Mouse (Mus musculus): ENCODE results near the gene Ehd1. TPM values are rescaled to one million over a fixed set of nuclear protein-coding genes. Genes with fewer than 3 reads are reported as not detected.

Ehd1 gene
- polyA plus RNA-seq, 1 experiment from 2014 or later = 60.0 TPM

DNA sequence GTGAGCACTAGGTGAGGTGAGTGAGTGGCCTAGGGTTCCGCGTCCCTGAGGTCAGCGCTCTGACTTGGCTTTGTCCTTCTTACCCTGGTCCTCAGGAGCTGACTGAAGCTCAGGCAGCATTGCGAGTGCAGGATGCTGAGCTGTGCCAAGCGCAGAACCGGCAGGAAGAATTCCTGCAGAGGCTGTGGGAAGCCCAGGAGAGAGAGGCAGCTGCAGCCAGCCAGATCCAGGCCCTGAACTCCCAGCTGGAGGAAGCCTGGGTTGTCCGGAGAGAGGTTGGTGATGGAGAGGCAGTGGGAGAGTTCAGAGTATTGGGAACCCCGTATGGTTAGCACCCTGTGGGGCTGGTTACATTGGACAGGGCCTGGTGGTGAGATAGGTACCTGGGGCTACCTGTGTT lies 37.3 kb downstream of the Ehd1 start:
- H3K27ac ChIP-seq (replicated peaks in 1 of 2; ENCODE audit: control insufficient read depth in 1 of 2, insufficient read depth in 1 of 2, low read depth in 2 of 2, low read length in 2 of 2) = no peak overlapping the region
- no peaks in the 10 kb centered on the region; a peak in 1 of 4 replicates for H3K4me1 ChIP-seq (ENCODE audit: control insufficient read depth in 2 of 2, insufficient read depth in 2 of 2, low read length in 2 of 2)
- H3K36me3 ChIP-seq (ENCODE audit: control insufficient read depth, insufficient read depth, low read length) = peaks cover 86% of the 10 kb centered on the region
- H3K9me3 ChIP-seq (ENCODE audit: control insufficient read depth, low read length) = no peaks in the 10 kb centered on the region
- H3K9ac ChIP-seq (ENCODE audit: low read length) = no peak overlapping the region
- H3K4me3 ChIP-seq (ENCODE audit: control insufficient read depth in 1 of 2, insufficient read depth in 1 of 2, low read depth in 1 of 2, low read length in 2 of 2) = no peak overlapping the region
- no peak overlapping the region for H3K4me2 ChIP-seq (ENCODE audit: low read length)
- no peaks in the 10 kb centered on the region for H3K27me3 ChIP-seq (ENCODE audit: control insufficient read depth, insufficient read depth, low read length)
- ATAC-seq (ENCODE audit: insufficient number of reproducible peaks, insufficient read depth, low FRiP score, low read depth) = no peak
- WGBS = 91% methylated on average over 8 of the region's 8 CpGs

DNA sequence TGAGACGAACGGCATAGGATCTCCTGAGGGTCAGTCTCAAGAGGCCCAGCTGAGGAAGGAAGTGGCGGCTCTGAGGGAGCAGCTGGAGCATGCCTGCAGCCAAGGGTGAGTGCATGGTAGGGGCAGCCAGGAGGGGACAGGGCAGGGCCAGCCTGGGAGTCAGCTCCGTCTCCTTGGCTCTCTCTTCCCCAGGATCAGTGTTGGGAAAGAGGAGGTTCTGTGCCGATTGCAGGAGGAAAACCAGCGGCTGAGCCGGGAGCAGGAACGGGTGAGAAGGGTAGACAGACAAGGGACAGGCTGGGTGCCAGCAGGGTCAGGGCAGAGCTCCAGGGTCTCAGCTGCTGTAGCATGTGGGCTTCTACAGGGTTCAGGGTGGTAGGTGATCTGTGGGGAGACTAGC lies 38.0 kb downstream of the Ehd1 start:
- no peak for ATAC-seq (ENCODE audit: insufficient number of reproducible peaks, insufficient read depth, low FRiP score, low read depth)
- H3K4me3 ChIP-seq (ENCODE audit: control insufficient read depth in 1 of 2, insufficient read depth in 1 of 2, low read depth in 1 of 2, low read length in 2 of 2) = no peak overlapping the region
- WGBS = 80% methylated on average over 8 of the region's 8 CpGs

DNA sequence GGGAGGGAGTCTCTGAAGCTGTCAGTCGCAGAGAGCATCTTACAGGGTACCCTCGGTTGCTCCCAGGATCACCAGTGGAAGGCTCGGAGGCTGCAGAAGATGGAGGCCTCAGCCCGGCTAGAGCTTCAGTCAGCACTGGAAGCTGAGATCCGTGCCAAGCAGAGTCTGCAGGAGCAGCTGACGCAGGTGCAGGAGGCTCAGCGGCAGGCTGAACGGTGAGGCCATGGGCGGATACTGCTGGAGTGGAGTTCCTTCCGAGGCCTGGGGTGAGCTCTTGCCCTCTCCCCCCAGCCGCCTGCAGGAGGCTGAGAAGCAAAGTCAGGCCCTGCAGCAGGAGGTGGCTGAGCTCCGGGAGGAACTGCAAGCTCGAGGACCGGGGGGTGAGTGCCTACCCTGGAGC lies 39.0 kb downstream of the Ehd1 start:
- H3K27ac ChIP-seq (replicated peaks in 1 of 2; ENCODE audit: control insufficient read depth in 1 of 2, insufficient read depth in 1 of 2, low read depth in 2 of 2, low read length in 2 of 2) = no peak overlapping the region
- H3K4me2 ChIP-seq (ENCODE audit: low read length) = no peak overlapping the region
- no peaks in the 10 kb centered on the region; a peak in 1 of 4 replicates for H3K4me1 ChIP-seq (ENCODE audit: control insufficient read depth in 2 of 2, insufficient read depth in 2 of 2, low read length in 2 of 2)
- no peak for ATAC-seq (ENCODE audit: insufficient number of reproducible peaks, insufficient read depth, low FRiP score, low read depth)
- WGBS = 75% methylated on average over 14 of the region's 14 CpGs
- H3K4me3 ChIP-seq (ENCODE audit: control insufficient read depth in 1 of 2, insufficient read depth in 1 of 2, low read depth in 1 of 2, low read length in 2 of 2) = no peak overlapping the region
- no peaks in the 10 kb centered on the region for H3K9me3 ChIP-seq (ENCODE audit: control insufficient read depth, low read length)
- no peaks in the 10 kb centered on the region for H3K27me3 ChIP-seq (ENCODE audit: control insufficient read depth, insufficient read depth, low read length)
- H3K36me3 ChIP-seq (ENCODE audit: control insufficient read depth, insufficient read depth, low read length) = peaks cover 85% of the 10 kb centered on the region
- no peak overlapping the region for H3K9ac ChIP-seq (ENCODE audit: low read length)

More for the DNA sequence above, 38.0 kb downstream of the Ehd1 start:
- no peaks in the 10 kb centered on the region for H3K27me3 ChIP-seq (ENCODE audit: control insufficient read depth, insufficient read depth, low read length)
- peaks cover 93% of the 10 kb centered on the region for H3K36me3 ChIP-seq (ENCODE audit: control insufficient read depth, insufficient read depth, low read length)
- no peaks in the 10 kb centered on the region; a peak in 1 of 4 replicates for H3K4me1 ChIP-seq (ENCODE audit: control insufficient read depth in 2 of 2, insufficient read depth in 2 of 2, low read length in 2 of 2)
- no peak overlapping the region for H3K27ac ChIP-seq (replicated peaks in 1 of 2; ENCODE audit: control insufficient read depth in 1 of 2, insufficient read depth in 1 of 2, low read depth in 2 of 2, low read length in 2 of 2)
- H3K9me3 ChIP-seq (ENCODE audit: control insufficient read depth, low read length) = no peaks in the 10 kb centered on the region
- H3K9ac ChIP-seq (ENCODE audit: low read length) = no peak overlapping the region
- no peak overlapping the region for H3K4me2 ChIP-seq (ENCODE audit: low read length)

DNA sequence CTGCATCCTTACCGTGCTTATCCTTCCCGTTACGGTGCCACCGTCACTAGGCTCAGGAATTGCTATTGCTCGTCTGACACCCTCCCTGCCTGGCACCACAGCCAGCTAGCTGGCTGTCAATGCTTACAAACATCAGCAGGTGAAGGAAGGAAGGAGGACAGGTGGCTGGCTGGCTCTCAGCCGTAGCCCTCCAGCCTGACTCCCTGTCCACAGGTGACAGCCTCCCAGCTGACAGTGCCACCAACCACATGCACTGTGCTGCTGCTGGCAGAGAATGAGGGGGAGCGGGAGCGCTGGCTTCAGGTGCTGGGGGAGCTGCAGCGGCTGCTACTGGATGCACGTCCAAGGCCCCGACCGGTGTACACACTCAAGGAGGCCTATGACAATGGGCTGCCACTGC lies 41.6 kb downstream of the Ehd1 start:
- no peak overlapping the region for H3K4me3 ChIP-seq (ENCODE audit: control insufficient read depth in 1 of 2, insufficient read depth in 1 of 2, low read depth in 1 of 2, low read length in 2 of 2)
- no peak overlapping the region for H3K9ac ChIP-seq (ENCODE audit: low read length)
- H3K4me2 ChIP-seq (ENCODE audit: low read length) = no peak overlapping the region
- H3K27me3 ChIP-seq (ENCODE audit: control insufficient read depth, insufficient read depth, low read length) = no peaks in the 10 kb centered on the region
- 86% methylated on average over 12 of the region's 12 CpGs for WGBS
- H3K9me3 ChIP-seq (ENCODE audit: control insufficient read depth, low read length) = no peaks in the 10 kb centered on the region
- H3K27ac ChIP-seq (replicated peaks in 1 of 2; ENCODE audit: control insufficient read depth in 1 of 2, insufficient read depth in 1 of 2, low read depth in 2 of 2, low read length in 2 of 2) = no peak overlapping the region
- peaks cover 10 to 14% of the 10 kb centered on the region in 2 experiments for H3K4me1 ChIP-seq (ENCODE audit: control insufficient read depth in 2 of 2, insufficient read depth in 2 of 2, low read length in 2 of 2)
- peaks cover 72% of the 10 kb centered on the region for H3K36me3 ChIP-seq (ENCODE audit: control insufficient read depth, insufficient read depth, low read length)
- ATAC-seq (ENCODE audit: insufficient number of reproducible peaks, insufficient read depth, low FRiP score, low read depth) = no peak

DNA sequence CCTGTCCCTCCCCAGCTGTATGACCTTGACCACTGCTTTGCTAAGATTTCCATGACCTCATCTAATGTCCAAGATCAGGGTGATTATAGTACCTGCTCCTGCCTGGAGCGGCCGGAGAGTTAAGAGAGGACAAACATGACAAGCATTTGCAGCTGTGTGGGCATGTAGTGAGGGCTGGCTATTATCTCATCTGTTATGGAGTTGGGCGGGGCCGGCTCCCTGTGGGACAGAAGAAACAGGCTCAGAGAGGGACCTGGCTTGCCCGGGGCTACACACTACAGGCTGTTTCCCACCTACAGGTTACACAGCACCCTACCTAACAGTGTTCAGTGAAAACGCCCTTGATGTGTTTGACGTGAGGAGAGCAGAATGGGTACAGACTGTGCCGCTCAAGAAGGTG lies 44.8 kb downstream of the Ehd1 start:
- H3K36me3 ChIP-seq (ENCODE audit: control insufficient read depth, insufficient read depth, low read length) = peaks cover 50% of the 10 kb centered on the region
- 46% methylated on average over 8 of the region's 8 CpGs for WGBS
- H3K9me3 ChIP-seq (ENCODE audit: control insufficient read depth, low read length) = no peaks in the 10 kb centered on the region
- H3K4me2 ChIP-seq (ENCODE audit: low read length) = no peak overlapping the region
- H3K9ac ChIP-seq (ENCODE audit: low read length) = peak overlapping the region; percentile 38; the same call in 1 of the 2 replicates
- H3K4me1 ChIP-seq (ENCODE audit: control insufficient read depth in 2 of 2, insufficient read depth in 2 of 2, low read length in 2 of 2) = peaks cover 10 to 14% of the 10 kb centered on the region in 2 experiments
- H3K4me3 ChIP-seq (ENCODE audit: control insufficient read depth in 1 of 2, insufficient read depth in 1 of 2, low read depth in 1 of 2, low read length in 2 of 2) = no peak overlapping the region
- peak overlapping the region in 1 of 2 experiments; percentile 41; a peak in 1 of 4 replicates for H3K27ac ChIP-seq (replicated peaks in 1 of 2; ENCODE audit: control insufficient read depth in 1 of 2, insufficient read depth in 1 of 2, low read depth in 2 of 2, low read length in 2 of 2)
- no peaks in the 10 kb centered on the region for H3K27me3 ChIP-seq (ENCODE audit: control insufficient read depth, insufficient read depth, low read length)
- no peak for ATAC-seq (ENCODE audit: insufficient number of reproducible peaks, insufficient read depth, low FRiP score, low read depth)

DNA sequence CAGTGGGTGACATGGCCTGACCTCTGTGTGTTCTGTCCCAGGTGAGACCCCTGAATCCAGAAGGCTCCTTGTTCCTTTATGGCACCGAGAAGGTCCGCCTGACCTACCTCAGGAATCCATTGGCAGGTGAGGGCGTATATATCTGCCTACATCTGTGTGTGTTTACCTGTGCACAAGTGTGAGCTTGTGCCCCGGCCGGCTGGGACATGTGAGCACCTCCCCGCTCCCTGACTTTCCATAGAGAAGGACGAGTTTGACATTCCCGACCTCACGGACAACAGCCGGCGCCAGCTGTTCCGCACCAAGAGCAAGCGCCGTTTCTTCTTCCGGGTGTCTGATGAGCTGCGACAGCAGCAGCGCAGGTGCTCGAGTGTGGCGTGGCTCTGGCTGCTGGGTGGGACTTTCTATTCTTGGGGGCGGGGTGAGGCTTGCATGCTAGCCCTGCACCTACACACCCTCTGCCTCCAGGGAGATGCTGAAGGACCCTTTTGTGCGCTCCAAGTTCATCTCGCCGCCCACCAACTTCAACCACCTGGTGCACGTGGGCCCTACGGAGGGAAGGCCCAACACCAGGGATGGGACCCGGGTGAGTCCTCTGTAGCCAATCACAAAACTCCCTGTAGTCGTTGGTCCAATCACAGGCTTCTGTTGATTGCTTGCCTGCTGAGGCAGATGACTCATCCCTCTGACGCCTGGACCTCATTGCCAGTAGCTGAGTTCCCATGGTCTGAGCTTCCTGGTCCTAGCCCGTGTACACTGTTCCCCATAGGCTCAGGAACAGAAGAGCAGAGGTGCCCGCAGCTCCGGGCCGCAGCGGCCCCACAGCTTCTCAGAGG lies 45.5 kb downstream of the Ehd1 start:
- Histone ChIP-seq H3K4me2 (ENCODE audit: low read length) (no peak overlapping the region), H3K27me3 (ENCODE audit: control insufficient read depth, insufficient read depth, low read length) (no peaks in the 10 kb centered on the region), H3K9me3 (ENCODE audit: control insufficient read depth, low read length) (no peaks in the 10 kb centered on the region), H3K27ac (replicated peaks in 1 of 2; ENCODE audit: control insufficient read depth in 1 of 2, insufficient read depth in 1 of 2, low read depth in 2 of 2, low read length in 2 of 2) (peak overlapping the region in 1 of 2 experiments; percentile 41; a peak in 1 of 4 replicates), H3K9ac (ENCODE audit: low read length) (0 out of 2 replicates have a peak overlapping the region, but pooled peaks have one; percentile 38), H3K4me1 (ENCODE audit: control insufficient read depth in 2 of 2, insufficient read depth in 2 of 2, low read length in 2 of 2) (peaks cover 10 to 14% of the 10 kb centered on the region in 2 experiments), H3K4me3 (ENCODE audit: control insufficient read depth in 1 of 2, insufficient read depth in 1 of 2, low read depth in 1 of 2, low read length in 2 of 2) (no peak overlapping the region), H3K36me3 (ENCODE audit: control insufficient read depth, insufficient read depth, low read length) (peaks cover 43% of the 10 kb centered on the region)
- no peak for ATAC-seq (ENCODE audit: insufficient number of reproducible peaks, insufficient read depth, low FRiP score, low read depth)
- 70% methylated on average over 33 of the region's 33 CpGs for WGBS

DNA sequence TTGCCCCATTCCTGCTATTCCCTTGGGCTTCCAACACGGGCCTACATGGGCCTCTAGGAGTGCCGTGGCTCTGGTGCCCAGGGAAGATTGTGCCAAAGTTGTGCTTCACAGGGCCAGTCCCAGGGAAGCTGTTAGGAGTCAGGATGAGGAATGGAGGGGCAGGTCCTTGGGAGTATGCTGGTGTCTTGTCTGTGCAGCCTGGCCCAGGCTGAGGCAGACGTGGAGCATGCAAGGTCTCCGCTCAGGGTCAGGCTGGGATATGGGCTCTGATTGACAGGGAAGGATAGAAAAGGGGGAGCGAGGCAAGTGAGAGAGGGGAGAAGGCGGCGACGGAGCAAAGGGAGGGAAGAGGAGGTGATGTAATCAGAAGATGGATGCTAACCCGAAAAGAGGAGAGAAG lies 48.2 kb downstream of the Ehd1 start:
- Histone ChIP-seq H3K9me3 (ENCODE audit: control insufficient read depth, low read length) (no peaks in the 10 kb centered on the region), H3K4me1 (ENCODE audit: control insufficient read depth in 2 of 2, insufficient read depth in 2 of 2, low read length in 2 of 2) (peaks cover 10 to 14% of the 10 kb centered on the region in 2 experiments), H3K4me2 (ENCODE audit: low read length) (no peak overlapping the region), H3K27ac (replicated peaks in 1 of 2; ENCODE audit: control insufficient read depth in 1 of 2, insufficient read depth in 1 of 2, low read depth in 2 of 2, low read length in 2 of 2) (no peak overlapping the region), H3K4me3 (ENCODE audit: control insufficient read depth in 1 of 2, insufficient read depth in 1 of 2, low read depth in 1 of 2, low read length in 2 of 2) (no peak overlapping the region), H3K36me3 (ENCODE audit: control insufficient read depth, insufficient read depth, low read length) (peaks cover 16% of the 10 kb centered on the region), H3K27me3 (ENCODE audit: control insufficient read depth, insufficient read depth, low read length) (no peaks in the 10 kb centered on the region), H3K9ac (ENCODE audit: low read length) (no peak overlapping the region)
- WGBS = 78% methylated on average over 9 of the region's 9 CpGs
- no peak for ATAC-seq (ENCODE audit: insufficient number of reproducible peaks, insufficient read depth, low FRiP score, low read depth)

Measured in heart, embryonic 14.5 days (tissue).